Mouse (Mus musculus) hindbrain, postnatal 0 days (tissue): Measurements from ENCODE around the gene Frmpd2. TPM values are rescaled to one million over a fixed set of nuclear protein-coding genes. Genes with fewer than 3 reads are reported as not detected.
A peak's percentile ranks its signal among the peaks of the same experiment; 100 is the strongest.

Experiments
- ATAC-seq: fragments of 200-750 bp; cut with Nextera tagmentation; 2 replicates; pipeline ENCODE4 v1.8.0; 2017; ENCODE audit warnings: mild to moderate bottlenecking, moderate TSS enrichment, moderate library complexity
- DNase-seq: peaks from one replicate; pipeline ENCODE4 v3.0.0-alpha.2; 2015; ENCODE audit warnings: low spot score
- H3K27ac ChIP-seq: fragments of 300-500 bp; sonication (generic); 2 replicates; pipeline ENCODE4 v1.5.1; 2014; ENCODE audit warnings: mild to moderate bottlenecking
- H3K27me3 ChIP-seq: fragments of 300-500 bp; sonication (generic); 2 replicates; pipeline ENCODE4 v1.6.1; 2014; ENCODE audit warnings: low read length, mixed read lengths; ENCODE audit not compliant: insufficient read depth
- H3K36me3 ChIP-seq: fragments of 300-500 bp; sonication (generic); 2 replicates; pipeline ENCODE4 v1.6.1; 2014; ENCODE audit warnings: low read length, mixed read lengths; ENCODE audit not compliant: insufficient read depth
- H3K4me1 ChIP-seq: fragments of 300-500 bp; sonication (generic); 2 replicates; pipeline ENCODE4 v1.6.1; 2014; ENCODE audit warnings: antibody characterized with exemption, low read length, mixed read lengths; ENCODE audit not compliant: insufficient read depth
- H3K4me2 ChIP-seq: fragments of 300-500 bp; sonication (generic); 2 replicates; pipeline ENCODE4 v1.6.1; 2014; ENCODE audit warnings: low read depth, mild to moderate bottlenecking, low read length, moderate library complexity, mixed read lengths
- H3K4me3 ChIP-seq: fragments of 300-500 bp; sonication (generic); 2 replicates; pipeline ENCODE4 v1.5.1; 2014; ENCODE audit warnings: low read length
- H3K9ac ChIP-seq: fragments of 300-500 bp; sonication (generic); replicated peaks from 2 replicates; pipeline ENCODE4 v1.6.1; 2014; ENCODE audit warnings: mild to moderate bottlenecking, low read length, moderate library complexity, mixed read lengths
- H3K9me3 ChIP-seq: fragments of 300-500 bp; sonication (generic); 2 replicates; pipeline ENCODE4 v1.6.1; 2016; ENCODE audit warnings: low read length, mixed read lengths
- CTCF ChIP-seq: IDR thresholded peaks from 2 replicates; pipeline ENCODE4 v1.5.1; 2016; ENCODE audit warnings: antibody characterized with exemption, control low read depth, low read depth
- WGBS: fragments of 180-500 bp; shearing (Covaris S2); extraction: QIAGEN DNeasy Blood & Tissue Kit; methylation state at CpG from one replicate; pipeline ENCODE4 v1.1.7; 2014; 5-methylcytosine and 5-hydroxymethylcytosine counted together
- polyA plus RNA-seq: library from polyadenylated mRNA; unstranded; fragments of >200 nt; fragmentation: Nextera tagmentation; extraction: Ambion mirVana; gene quantifications from 2 replicates; pipeline ENCODE4 v1.2.1, GENCODE M21; 2015
- total RNA-seq: library from RNA; depleted of rRNA; stranded (reverse); fragments of >200 nt; gene quantifications from 2 replicates; pipeline ENCODE4 v1.2.3, GENCODE M21; 2014

The Frmpd2 gene
- total and polyA plus RNA-seq, 2 experiments from 2014 or later: 0.13 to 0.31 TPM

GRCm38 (mm10) chr14:33503311-33503710, 31.8 kb downstream of the Frmpd2 start:
- no peaks in the 10 kb centered on the region for H3K4me1 ChIP-seq
- no peak overlapping the region for H3K27ac ChIP-seq
- no peak for TF ChIP-seq CTCF
- DNase-seq: no peak
- ATAC-seq: no peak
- H3K4me2 ChIP-seq: no peak overlapping the region
- 79% methylated on average over 9 of the region's 9 CpGs for WGBS
- no peak overlapping the region for H3K4me3 ChIP-seq
- H3K9me3 ChIP-seq: no peaks in the 10 kb centered on the region
- no peaks in the 10 kb centered on the region for H3K27me3 ChIP-seq
- no peaks in the 10 kb centered on the region for H3K36me3 ChIP-seq
- no peak overlapping the region for H3K9ac ChIP-seq

- no peak overlapping the region for H3K9ac ChIP-seq
- no peaks in the 10 kb centered on the region for H3K36me3 ChIP-seq
- WGBS: 65% methylated on average over 4 of the region's 4 CpGs
- H3K27me3 ChIP-seq: no peaks in the 10 kb centered on the region
- no peak for TF ChIP-seq CTCF
- ATAC-seq (no peak), DNase-seq (no peak)
- no peak overlapping the region for H3K4me2 ChIP-seq
- H3K9me3 ChIP-seq: no peaks in the 10 kb centered on the region
- no peak overlapping the region for H3K4me3 ChIP-seq
- H3K27ac ChIP-seq: no peak overlapping the region
- no peaks in the 10 kb centered on the region for H3K4me1 ChIP-seq
Measured at GRCm38 (mm10) chr14:33506696-33507095, 35.2 kb downstream of the Frmpd2 start.

GRCm38 (mm10) chr14:33508660-33509059, 37.2 kb downstream of the Frmpd2 start:
- no peak overlapping the region for H3K4me3 ChIP-seq
- no peak for DNase-seq
- H3K9me3 ChIP-seq: no peaks in the 10 kb centered on the region
- 87% methylated on average over 1 of the region's 1 CpGs for WGBS
- H3K36me3 ChIP-seq: no peaks in the 10 kb centered on the region
- H3K4me1 ChIP-seq: no peaks in the 10 kb centered on the region
- TF ChIP-seq CTCF: no peak
- no peak for ATAC-seq
- no peak overlapping the region for H3K4me2 ChIP-seq
- H3K27me3 ChIP-seq: no peaks in the 10 kb centered on the region
- H3K9ac ChIP-seq: no peak overlapping the region
- H3K27ac ChIP-seq: no peak overlapping the region

GRCm38 (mm10) chr14:33513877-33514276, 42.4 kb downstream of the Frmpd2 start:
- Histone ChIP-seq H3K4me1 (no peaks in the 10 kb centered on the region; the same call in 1 of the 2 replicates), H3K4me3 (no peak overlapping the region), H3K27ac (no peak overlapping the region), H3K4me2 (no peak overlapping the region), H3K9me3 (no peaks in the 10 kb centered on the region), H3K9ac (no peak overlapping the region), H3K36me3 (no peaks in the 10 kb centered on the region), H3K27me3 (no peaks in the 10 kb centered on the region)
- no peak for TF ChIP-seq CTCF
- DNase-seq (no peak), ATAC-seq (no peak)
- 35% methylated on average over 5 of the region's 5 CpGs for WGBS

- H3K9ac ChIP-seq: no peak overlapping the region
- no peaks in the 10 kb centered on the region for H3K36me3 ChIP-seq
- H3K27ac ChIP-seq: no peak overlapping the region
- WGBS: 40% methylated on average over 6 of the region's 6 CpGs
- ATAC-seq: peak; percentile 69; the same call in 1 of the 2 replicates
- peak; percentile 57 for DNase-seq
- H3K4me1 ChIP-seq: no peaks in the 10 kb centered on the region; the same call in 1 of the 2 replicates
- H3K27me3 ChIP-seq: no peaks in the 10 kb centered on the region
- H3K9me3 ChIP-seq: no peaks in the 10 kb centered on the region
- H3K4me2 ChIP-seq: no peak overlapping the region
- no peak overlapping the region for H3K4me3 ChIP-seq
- TF ChIP-seq CTCF: no peak
Measured at GRCm38 (mm10) chr14:33514756-33515285, 43.3 kb downstream of the Frmpd2 start.

GRCm38 (mm10) chr14:33521538-33521937, 50.0 kb downstream of the Frmpd2 start:
- no peak overlapping the region for H3K27ac ChIP-seq
- no peaks in the 10 kb centered on the region for H3K36me3 ChIP-seq
- no peaks in the 10 kb centered on the region for H3K9me3 ChIP-seq
- ATAC-seq (peak; percentile 55; the same call in 1 of the 2 replicates), DNase-seq (peak; percentile 64)
- H3K4me2 ChIP-seq: no peak overlapping the region
- no peaks in the 10 kb centered on the region for H3K27me3 ChIP-seq
- TF ChIP-seq CTCF: no peak
- no peak overlapping the region for H3K9ac ChIP-seq
- H3K4me3 ChIP-seq: no peak overlapping the region
- H3K4me1 ChIP-seq: 0 out of 2 replicates have a peak, but pooled peaks cover 7% of the 10 kb centered on the region
- 22% methylated on average over 3 of the region's 3 CpGs for WGBS

GRCm38 (mm10) chr14:33525272-33525983, 53.9 kb downstream of the Frmpd2 start:
- Histone ChIP-seq H3K4me2 (peak overlapping the region; percentile 40), H3K9ac (no peak overlapping the region), H3K27me3 (no peaks in the 10 kb centered on the region), H3K4me1 (0 out of 2 replicates have a peak, but pooled peaks cover 7% of the 10 kb centered on the region), H3K27ac (no peak overlapping the region), H3K4me3 (no peak overlapping the region; the same call in 1 of the 2 replicates), H3K9me3 (no peaks in the 10 kb centered on the region), H3K36me3 (no peaks in the 10 kb centered on the region)
- DNase-seq: peak; percentile 75
- no peak for TF ChIP-seq CTCF
- peak; percentile 69 for ATAC-seq
- 38% methylated on average over 12 of the region's 12 CpGs for WGBS
